Mouse (Mus musculus): ENCODE measurements around the gene Dph2. TPM values are rescaled to one million over a fixed set of nuclear protein-coding genes. Genes with fewer than 3 reads are reported as not detected.

The Dph2 gene
- polyA plus RNA-seq, 1 experiment from 2014 or later: 23.8 TPM

- H3K4me3 ChIP-seq (ENCODE audit: low read depth, low read length): no peak overlapping the region
- H3K4me2 ChIP-seq (ENCODE audit: low read depth, low read length): no peak overlapping the region; the same call in 1 of the 2 replicates
- H3K4me1 ChIP-seq (ENCODE audit: control insufficient read depth, insufficient read depth, low read length): peaks cover 3% of the 10 kb centered on the region; the same call in 1 of the 2 replicates
- DNase-seq (ENCODE audit: low spot score) (no peak), ATAC-seq (replicated peaks; ENCODE audit: insufficient number of reproducible peaks, low FRiP score, low TSS enrichment, low read depth) (no peak)
- H3K27me3 ChIP-seq (ENCODE audit: control insufficient read depth, insufficient read depth, low read length): no peaks in the 10 kb centered on the region
- H3K9ac ChIP-seq (replicated peaks; ENCODE audit: low read length): no peak overlapping the region
- 77% methylated on average over 8 of the region's 8 CpGs for WGBS
- 0 out of 2 replicates have a peak overlapping the region, but pooled peaks have one; percentile 35 for H3K27ac ChIP-seq (replicated peaks; ENCODE audit: low read depth, low read length)
- no peaks in the 10 kb centered on the region for H3K9me3 ChIP-seq (replicated peaks; ENCODE audit: control insufficient read depth, low read length)
- peaks cover 2% of the 10 kb centered on the region; the same call in 1 of the 2 replicates for H3K36me3 ChIP-seq (replicated peaks; ENCODE audit: control insufficient read depth, insufficient read depth, low read depth, low read length)
Observed at GRCm38 (mm10) chr4:117908834-117909453, 17.1 kb upstream of the Dph2 start.

GRCm38 (mm10) chr4:117906196-117906595, 14.4 kb upstream of the Dph2 start:
- ATAC-seq (replicated peaks; ENCODE audit: insufficient number of reproducible peaks, low FRiP score, low TSS enrichment, low read depth) (no peak), DNase-seq (ENCODE audit: low spot score) (no peak)
- Histone ChIP-seq H3K9ac (replicated peaks; ENCODE audit: low read length) (no peak overlapping the region), H3K4me3 (ENCODE audit: low read depth, low read length) (no peak overlapping the region), H3K36me3 (replicated peaks; ENCODE audit: control insufficient read depth, insufficient read depth, low read depth, low read length) (peaks cover 8% of the 10 kb centered on the region), H3K4me2 (ENCODE audit: low read depth, low read length) (no peak overlapping the region), H3K4me1 (ENCODE audit: control insufficient read depth, insufficient read depth, low read length) (no peaks in the 10 kb centered on the region), H3K27me3 (ENCODE audit: control insufficient read depth, insufficient read depth, low read length) (no peaks in the 10 kb centered on the region), H3K9me3 (replicated peaks; ENCODE audit: control insufficient read depth, low read length) (no peaks in the 10 kb centered on the region), H3K27ac (replicated peaks; ENCODE audit: low read depth, low read length) (no peak overlapping the region)
- 93% methylated on average over 3 of the region's 3 CpGs for WGBS

GRCm38 (mm10) chr4:117904761-117905160, 12.9 kb upstream of the Dph2 start:
- Histone ChIP-seq H3K36me3 (replicated peaks; ENCODE audit: control insufficient read depth, insufficient read depth, low read depth, low read length) (peaks cover 8% of the 10 kb centered on the region), H3K4me1 (ENCODE audit: control insufficient read depth, insufficient read depth, low read length) (no peaks in the 10 kb centered on the region), H3K27me3 (ENCODE audit: control insufficient read depth, insufficient read depth, low read length) (no peaks in the 10 kb centered on the region), H3K9me3 (replicated peaks; ENCODE audit: control insufficient read depth, low read length) (no peaks in the 10 kb centered on the region), H3K9ac (replicated peaks; ENCODE audit: low read length) (no peak overlapping the region), H3K4me2 (ENCODE audit: low read depth, low read length) (no peak overlapping the region), H3K27ac (replicated peaks; ENCODE audit: low read depth, low read length) (no peak overlapping the region), H3K4me3 (ENCODE audit: low read depth, low read length) (no peak overlapping the region)
- ATAC-seq (replicated peaks; ENCODE audit: insufficient number of reproducible peaks, low FRiP score, low TSS enrichment, low read depth) (no peak), DNase-seq (ENCODE audit: low spot score) (no peak)
- WGBS: 95% methylated on average over 8 of the region's 8 CpGs

- Histone ChIP-seq H3K4me2 (ENCODE audit: low read depth, low read length) (no peak overlapping the region), H3K36me3 (replicated peaks; ENCODE audit: control insufficient read depth, insufficient read depth, low read depth, low read length) (peaks cover 8% of the 10 kb centered on the region), H3K4me1 (ENCODE audit: control insufficient read depth, insufficient read depth, low read length) (no peaks in the 10 kb centered on the region), H3K27ac (replicated peaks; ENCODE audit: low read depth, low read length) (no peak overlapping the region), H3K9ac (replicated peaks; ENCODE audit: low read length) (no peak overlapping the region), H3K4me3 (ENCODE audit: low read depth, low read length) (no peak overlapping the region), H3K9me3 (replicated peaks; ENCODE audit: control insufficient read depth, low read length) (no peaks in the 10 kb centered on the region), H3K27me3 (ENCODE audit: control insufficient read depth, insufficient read depth, low read length) (no peaks in the 10 kb centered on the region)
- ATAC-seq (replicated peaks; ENCODE audit: insufficient number of reproducible peaks, low FRiP score, low TSS enrichment, low read depth) (no peak), DNase-seq (ENCODE audit: low spot score) (no peak)
- 89% methylated on average over 10 of the region's 10 CpGs for WGBS
Observed at GRCm38 (mm10) chr4:117904094-117904493, 12.3 kb upstream of the Dph2 start.

- WGBS: 89% methylated on average over 3 of the region's 3 CpGs
- Histone ChIP-seq H3K4me2 (ENCODE audit: low read depth, low read length) (no peak overlapping the region), H3K27me3 (ENCODE audit: control insufficient read depth, insufficient read depth, low read length) (no peaks in the 10 kb centered on the region), H3K9ac (replicated peaks; ENCODE audit: low read length) (no peak overlapping the region), H3K4me3 (ENCODE audit: low read depth, low read length) (no peak overlapping the region), H3K9me3 (replicated peaks; ENCODE audit: control insufficient read depth, low read length) (no peaks in the 10 kb centered on the region), H3K27ac (replicated peaks; ENCODE audit: low read depth, low read length) (no peak overlapping the region), H3K36me3 (replicated peaks; ENCODE audit: control insufficient read depth, insufficient read depth, low read depth, low read length) (peaks cover 8% of the 10 kb centered on the region), H3K4me1 (ENCODE audit: control insufficient read depth, insufficient read depth, low read length) (no peaks in the 10 kb centered on the region)
- DNase-seq (ENCODE audit: low spot score) (no peak), ATAC-seq (replicated peaks; ENCODE audit: insufficient number of reproducible peaks, low FRiP score, low TSS enrichment, low read depth) (no peak)
Observed at GRCm38 (mm10) chr4:117898111-117898510, 6.3 kb upstream of the Dph2 start.

GRCm38 (mm10) chr4:117896031-117896430, 4.2 kb upstream of the Dph2 start:
- no peak overlapping the region for H3K4me3 ChIP-seq (ENCODE audit: low read depth, low read length)
- H3K4me2 ChIP-seq (ENCODE audit: low read depth, low read length): no peak overlapping the region
- ATAC-seq (replicated peaks; ENCODE audit: insufficient number of reproducible peaks, low FRiP score, low TSS enrichment, low read depth): no peak
- H3K27ac ChIP-seq (replicated peaks; ENCODE audit: low read depth, low read length): no peak overlapping the region
- no peak for DNase-seq (ENCODE audit: low spot score)
- no peaks in the 10 kb centered on the region for H3K4me1 ChIP-seq (ENCODE audit: control insufficient read depth, insufficient read depth, low read length)
- H3K36me3 ChIP-seq (replicated peaks; ENCODE audit: control insufficient read depth, insufficient read depth, low read depth, low read length): peaks cover 3% of the 10 kb centered on the region; the same call in 1 of the 2 replicates
- H3K9me3 ChIP-seq (replicated peaks; ENCODE audit: control insufficient read depth, low read length): no peaks in the 10 kb centered on the region
- H3K27me3 ChIP-seq (ENCODE audit: control insufficient read depth, insufficient read depth, low read length): no peaks in the 10 kb centered on the region
- H3K9ac ChIP-seq (replicated peaks; ENCODE audit: low read length): no peak overlapping the region
- 91% methylated on average over 6 of the region's 6 CpGs for WGBS

GRCm38 (mm10) chr4:117895339-117895738, 3.5 kb upstream of the Dph2 start:
- Histone ChIP-seq H3K4me3 (ENCODE audit: low read depth, low read length) (no peak overlapping the region), H3K4me2 (ENCODE audit: low read depth, low read length) (no peak overlapping the region), H3K27me3 (ENCODE audit: control insufficient read depth, insufficient read depth, low read length) (no peaks in the 10 kb centered on the region), H3K36me3 (replicated peaks; ENCODE audit: control insufficient read depth, insufficient read depth, low read depth, low read length) (peaks cover 3% of the 10 kb centered on the region; the same call in 1 of the 2 replicates), H3K9ac (replicated peaks; ENCODE audit: low read length) (no peak overlapping the region), H3K27ac (replicated peaks; ENCODE audit: low read depth, low read length) (no peak overlapping the region), H3K9me3 (replicated peaks; ENCODE audit: control insufficient read depth, low read length) (no peaks in the 10 kb centered on the region), H3K4me1 (ENCODE audit: control insufficient read depth, insufficient read depth, low read length) (no peaks in the 10 kb centered on the region)
- no peak for ATAC-seq (replicated peaks; ENCODE audit: insufficient number of reproducible peaks, low FRiP score, low TSS enrichment, low read depth)
- WGBS: 80% methylated on average over 7 of the region's 7 CpGs
- no peak for DNase-seq (ENCODE audit: low spot score)

GRCm38 (mm10) chr4:117894601-117895000, 2.8 kb upstream of the Dph2 start:
- no peak for DNase-seq (ENCODE audit: low spot score)
- H3K4me2 ChIP-seq (ENCODE audit: low read depth, low read length): no peak overlapping the region
- no peak overlapping the region for H3K9ac ChIP-seq (replicated peaks; ENCODE audit: low read length)
- H3K4me1 ChIP-seq (ENCODE audit: control insufficient read depth, insufficient read depth, low read length): no peaks in the 10 kb centered on the region
- H3K36me3 ChIP-seq (replicated peaks; ENCODE audit: control insufficient read depth, insufficient read depth, low read depth, low read length): peaks cover 3% of the 10 kb centered on the region; the same call in 1 of the 2 replicates
- WGBS: 86% methylated on average over 7 of the region's 8 CpGs
- ATAC-seq (replicated peaks; ENCODE audit: insufficient number of reproducible peaks, low FRiP score, low TSS enrichment, low read depth): no peak
- no peak overlapping the region for H3K27ac ChIP-seq (replicated peaks; ENCODE audit: low read depth, low read length)
- H3K27me3 ChIP-seq (ENCODE audit: control insufficient read depth, insufficient read depth, low read length): no peaks in the 10 kb centered on the region
- H3K9me3 ChIP-seq (replicated peaks; ENCODE audit: control insufficient read depth, low read length): no peaks in the 10 kb centered on the region
- no peak overlapping the region for H3K4me3 ChIP-seq (ENCODE audit: low read depth, low read length)
